Mouse (Mus musculus) cerebellum, adult 2 months (tissue): ENCODE measurements around the gene Ccdc144b.

Experiments used
- CTCF ChIP-seq: fragments of 200-500 bp; IDR thresholded peaks from 2 replicates; pipeline ENCODE4 v1.5.1; 2011; ENCODE audit warnings: low read depth, mild to moderate bottlenecking, control low read depth, low read length, moderate library complexity, borderline replicate concordance; ENCODE audit not compliant: insufficient read depth
- POLR2A ChIP-seq: fragments of 200-500 bp; IDR thresholded peaks from 2 replicates; pipeline ENCODE4 v1.6.1; 2011; ENCODE audit warnings: low read length, control low read depth, borderline replicate concordance; ENCODE audit not compliant: insufficient read depth

DNA sequence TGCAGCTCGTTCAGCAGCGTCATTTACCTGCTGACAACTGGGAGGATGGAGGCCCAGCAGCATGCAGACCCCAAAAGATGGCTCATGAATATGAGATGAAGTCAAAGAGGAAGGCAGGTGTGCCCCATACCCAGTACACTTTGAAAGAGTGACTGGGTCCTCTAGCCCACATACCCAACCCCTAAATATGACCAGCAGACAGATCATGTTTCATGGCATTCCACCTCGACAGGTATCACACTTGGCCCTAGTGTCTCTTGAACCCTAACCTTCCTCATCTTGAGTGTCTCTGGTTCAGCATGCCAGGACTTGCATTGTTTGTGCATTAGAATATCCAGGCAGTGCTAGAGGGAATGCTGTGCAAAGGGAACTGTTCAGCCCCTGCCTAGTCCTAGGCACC is 24.0 kb upstream of the Ccdc144b start:
- TF ChIP-seq POLR2A, result no peak
- no peak for TF ChIP-seq CTCF
